Mouse (Mus musculus) heart, postnatal 0 days (tissue): ENCODE measurements at regions not wholly inside any gene's neighbourhood (a gene's known extent, or its start where the extent isn't known, plus 50 kb on each side); places are given as distances from the start of the nearest gene placed in this dataset.

Source experiments
- CTCF ChIP-seq: IDR thresholded peaks from 2 replicates; pipeline ENCODE4 v1.5.1; 2016; ENCODE audit warnings: antibody characterized with exemption, control low read depth, low read depth
- EP300 ChIP-seq: IDR thresholded peaks from 2 replicates; pipeline ENCODE4 v1.6.1; 2016; ENCODE audit warnings: antibody characterized with exemption, low read depth

DNA sequence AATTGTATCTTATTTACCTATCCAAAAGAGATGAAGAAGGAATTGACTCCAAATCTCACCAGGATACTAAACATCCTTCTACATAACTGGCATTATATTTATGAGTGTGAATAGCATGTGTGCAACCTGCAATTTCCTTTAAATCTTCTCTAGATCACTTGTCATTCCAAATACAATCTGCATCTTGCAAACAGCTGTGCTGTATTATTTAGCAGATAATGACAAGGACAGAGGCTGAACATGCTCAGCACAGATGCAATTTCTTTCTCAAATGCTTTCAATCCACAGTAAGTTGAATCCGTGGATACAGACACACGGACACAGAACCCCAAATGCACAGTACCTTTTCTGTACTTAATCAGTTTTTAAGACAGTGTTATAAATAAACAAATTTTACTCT, 229.4 kb upstream of the Cd180 start:
- TF ChIP-seq CTCF (no peak), EP300 (no peak)
